Mouse (Mus musculus): Measurements from ENCODE around the gene Net1. TPM values are rescaled to one million over a fixed set of nuclear protein-coding genes. Genes with fewer than 3 reads are reported as not detected.

Net1 gene
- 45.9 and 60.0 TPM in 2 replicates for polyA plus RNA-seq (2012; ENCODE audit: low replicate concordance)

DNA sequence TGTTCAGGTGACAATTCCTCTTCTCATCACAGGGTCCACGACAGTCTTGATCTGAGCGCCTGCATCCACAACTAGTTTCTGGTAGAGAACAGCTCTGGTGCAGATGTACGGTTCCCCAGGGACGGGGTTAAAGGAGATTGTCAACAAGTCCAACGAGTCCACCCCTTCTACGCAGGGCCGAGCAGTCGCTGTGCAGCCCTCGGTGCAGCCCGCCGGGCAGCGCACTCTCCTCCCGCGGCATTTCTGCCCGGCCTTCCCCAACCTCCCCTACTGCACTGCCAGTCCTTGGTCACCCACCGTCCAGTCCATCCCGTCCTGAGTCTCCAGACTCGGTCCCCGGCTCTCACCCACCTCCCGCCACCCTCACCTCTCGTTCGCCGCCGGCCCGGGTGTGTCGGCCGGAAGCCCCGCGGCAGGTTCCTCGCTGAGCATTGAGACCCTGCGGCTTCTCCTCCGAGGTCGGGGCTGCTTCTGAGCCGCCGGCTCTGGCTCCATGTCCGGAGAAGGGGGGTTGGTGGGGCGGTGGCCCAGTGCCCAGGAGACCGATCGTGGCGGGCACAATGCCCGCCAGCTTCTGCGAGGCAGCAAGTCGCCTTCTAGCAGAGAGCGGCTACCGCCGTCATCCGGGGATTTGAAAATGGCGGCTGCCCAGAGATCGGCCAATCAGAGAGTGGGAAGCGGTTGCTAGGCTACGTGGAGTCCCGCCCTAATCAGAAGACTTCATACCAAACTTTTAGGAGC is at the start of gene Net1, which contains the start of gene Tubal3:
Gene Net1, minus strand, starts transcription at position 650 of the 741 bp plus-strand sequence.
Gene Tubal3, plus strand, starts transcription at position 704 of the 741 bp plus-strand sequence.

DNA sequence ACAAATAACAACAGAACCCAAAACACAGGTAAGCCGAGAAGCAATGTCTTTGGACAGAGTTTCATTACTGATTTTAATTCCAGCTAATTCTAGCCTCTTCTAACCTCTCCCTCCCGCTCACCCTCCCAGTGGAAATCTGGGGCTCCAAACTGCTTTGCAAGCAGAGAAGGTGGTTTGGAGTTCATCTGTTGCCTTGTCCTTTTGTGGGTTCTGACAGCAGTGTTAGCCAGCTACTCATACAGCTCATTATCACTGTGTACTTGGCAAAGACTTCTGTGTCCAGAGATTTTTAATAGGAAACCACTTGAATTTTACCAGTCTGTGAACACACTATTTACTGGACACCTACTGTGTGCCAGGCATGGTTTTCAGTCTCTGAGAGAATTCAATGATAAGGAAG is 27.2 kb upstream of the Net1 start, which contains the start of gene Ucn3:
Gene Ucn3, minus strand, starts transcription at position 101 of the 400 bp plus-strand sequence.

GRCm38 (mm10) chr13:3853648-3854333 is 64.2 kb downstream of the Net1 start, which contains the start of gene Calm5:
Gene Calm5, plus strand, starts transcription at chr13:3854173.

DNA sequence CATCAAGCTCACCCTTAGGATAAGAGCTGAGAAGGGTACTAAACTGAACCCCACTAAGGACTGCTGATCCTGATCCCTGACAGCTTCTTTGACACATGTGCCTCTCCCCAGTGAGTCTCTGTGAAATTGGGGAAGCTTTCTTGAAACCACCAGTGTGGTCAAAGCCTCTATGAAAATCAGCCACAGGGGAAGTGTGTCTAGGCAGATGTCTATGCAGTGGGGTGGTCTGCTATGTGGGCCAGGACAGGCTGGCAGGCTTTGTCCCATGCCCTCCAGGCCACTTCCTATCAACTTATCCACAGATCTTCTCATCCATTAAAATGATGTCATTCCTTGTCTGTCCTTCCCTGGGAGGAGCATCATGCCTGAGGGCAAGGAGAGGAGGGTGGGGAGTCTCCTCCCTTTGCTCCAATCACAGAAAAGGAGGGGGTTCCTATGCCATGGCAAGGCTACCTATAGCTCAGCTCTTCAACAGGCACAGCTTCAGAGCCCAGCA is 80.7 kb downstream of the Net1 start, which contains the start of gene Calm4:
Gene Calm4, plus strand, starts transcription at position 446 of the 496 bp plus-strand sequence.

Other genes with a start within 250 kb of the Net1 start
- not detected in 2 replicates for gene Calml3, start 113.9 kb downstream of the Net1 start, polyA plus RNA-seq (2012; ENCODE audit: low replicate concordance)
- not detected in 2 replicates for gene Calm4, start 80.5 kb downstream of the Net1 start, polyA plus RNA-seq (2012; ENCODE audit: low replicate concordance)
- gene Calm5, start 64.0 kb downstream of the Net1 start, polyA plus RNA-seq (2012; ENCODE audit: low replicate concordance), result not detected in 2 replicates
- not detected in 2 replicates for gene Tubal3, start 54 bp upstream of the Net1 start, polyA plus RNA-seq (2012; ENCODE audit: low replicate concordance)
- not detected in 2 replicates for gene Ucn3, start 27.1 kb upstream of the Net1 start, polyA plus RNA-seq (2012; ENCODE audit: low replicate concordance)
- not detected in 2 replicates for gene Akr1c14, start 130.8 kb upstream of the Net1 start, polyA plus RNA-seq (2012; ENCODE audit: low replicate concordance)
- not detected in 2 replicates for gene Akr1c18, start 232.4 kb upstream of the Net1 start, polyA plus RNA-seq (2012; ENCODE audit: low replicate concordance)

Data from hematopoietic multipotent progenitor cell, adult 10-12 weeks (in vitro differentiated cells).